Mouse (Mus musculus) hindbrain, postnatal 0 days (tissue): Measurements from ENCODE around the gene Pmel. TPM values are rescaled to one million over a fixed set of nuclear protein-coding genes. Genes with fewer than 3 reads are reported as not detected.
A peak's percentile ranks its signal among the peaks of the same experiment; 100 is the strongest.
"Not testable (repeated sequence)": the region's sequence is repeated elsewhere in the genome, so short reads cannot be mapped to it uniquely, and the experiment has no call there.

Experiments used
- ATAC-seq: fragments of 200-750 bp; cut with Nextera tagmentation; 2 replicates; pipeline ENCODE4 v1.8.0; 2017; ENCODE audit warnings: mild to moderate bottlenecking, moderate TSS enrichment, moderate library complexity
- DNase-seq: peaks from one replicate; pipeline ENCODE4 v3.0.0-alpha.2; 2015; ENCODE audit warnings: low spot score
- H3K27ac ChIP-seq: fragments of 300-500 bp; sonication (generic); 2 replicates; pipeline ENCODE4 v1.5.1; 2014; ENCODE audit warnings: mild to moderate bottlenecking
- H3K27me3 ChIP-seq: fragments of 300-500 bp; sonication (generic); 2 replicates; pipeline ENCODE4 v1.6.1; 2014; ENCODE audit warnings: low read length, mixed read lengths; ENCODE audit not compliant: insufficient read depth
- H3K36me3 ChIP-seq: fragments of 300-500 bp; sonication (generic); 2 replicates; pipeline ENCODE4 v1.6.1; 2014; ENCODE audit warnings: low read length, mixed read lengths; ENCODE audit not compliant: insufficient read depth
- H3K4me1 ChIP-seq: fragments of 300-500 bp; sonication (generic); 2 replicates; pipeline ENCODE4 v1.6.1; 2014; ENCODE audit warnings: antibody characterized with exemption, low read length, mixed read lengths; ENCODE audit not compliant: insufficient read depth
- H3K4me2 ChIP-seq: fragments of 300-500 bp; sonication (generic); 2 replicates; pipeline ENCODE4 v1.6.1; 2014; ENCODE audit warnings: low read depth, mild to moderate bottlenecking, low read length, moderate library complexity, mixed read lengths
- H3K4me3 ChIP-seq: fragments of 300-500 bp; sonication (generic); 2 replicates; pipeline ENCODE4 v1.5.1; 2014; ENCODE audit warnings: low read length
- H3K9ac ChIP-seq: fragments of 300-500 bp; sonication (generic); replicated peaks from 2 replicates; pipeline ENCODE4 v1.6.1; 2014; ENCODE audit warnings: mild to moderate bottlenecking, low read length, moderate library complexity, mixed read lengths
- H3K9me3 ChIP-seq: fragments of 300-500 bp; sonication (generic); 2 replicates; pipeline ENCODE4 v1.6.1; 2016; ENCODE audit warnings: low read length, mixed read lengths
- CTCF ChIP-seq: IDR thresholded peaks from 2 replicates; pipeline ENCODE4 v1.5.1; 2016; ENCODE audit warnings: antibody characterized with exemption, control low read depth, low read depth
- WGBS: fragments of 180-500 bp; shearing (Covaris S2); extraction: QIAGEN DNeasy Blood & Tissue Kit; methylation state at CpG from one replicate; pipeline ENCODE4 v1.1.7; 2014; 5-methylcytosine and 5-hydroxymethylcytosine counted together
- polyA plus RNA-seq: library from polyadenylated mRNA; unstranded; fragments of >200 nt; fragmentation: Nextera tagmentation; extraction: Ambion mirVana; gene quantifications from 2 replicates; pipeline ENCODE4 v1.2.1, GENCODE M21; 2015
- total RNA-seq: library from RNA; depleted of rRNA; stranded (reverse); fragments of >200 nt; gene quantifications from 2 replicates; pipeline ENCODE4 v1.2.3, GENCODE M21; 2014

Gene Pmel
- total and polyA plus RNA-seq, 2 experiments from 2014 or later: 0.63 to 1.4 TPM

- Histone ChIP-seq H3K9ac (no peak overlapping the region), H3K4me1 (no peaks in the 10 kb centered on the region), H3K9me3 (no peaks in the 10 kb centered on the region), H3K36me3 (no peaks in the 10 kb centered on the region; the same call in 1 of the 2 replicates), H3K27me3 (no peaks in the 10 kb centered on the region), H3K4me3 (no peak overlapping the region), H3K27ac (no peak overlapping the region), H3K4me2 (no peak overlapping the region)
- DNase-seq (no peak), ATAC-seq (no peak)
- no peak for TF ChIP-seq CTCF
- 92% methylated on average over 5 of the region's 5 CpGs for WGBS
Observed at GRCm38 (mm10) chr10:128700712-128701111, 3.3 kb upstream of the Pmel start.

DNA sequence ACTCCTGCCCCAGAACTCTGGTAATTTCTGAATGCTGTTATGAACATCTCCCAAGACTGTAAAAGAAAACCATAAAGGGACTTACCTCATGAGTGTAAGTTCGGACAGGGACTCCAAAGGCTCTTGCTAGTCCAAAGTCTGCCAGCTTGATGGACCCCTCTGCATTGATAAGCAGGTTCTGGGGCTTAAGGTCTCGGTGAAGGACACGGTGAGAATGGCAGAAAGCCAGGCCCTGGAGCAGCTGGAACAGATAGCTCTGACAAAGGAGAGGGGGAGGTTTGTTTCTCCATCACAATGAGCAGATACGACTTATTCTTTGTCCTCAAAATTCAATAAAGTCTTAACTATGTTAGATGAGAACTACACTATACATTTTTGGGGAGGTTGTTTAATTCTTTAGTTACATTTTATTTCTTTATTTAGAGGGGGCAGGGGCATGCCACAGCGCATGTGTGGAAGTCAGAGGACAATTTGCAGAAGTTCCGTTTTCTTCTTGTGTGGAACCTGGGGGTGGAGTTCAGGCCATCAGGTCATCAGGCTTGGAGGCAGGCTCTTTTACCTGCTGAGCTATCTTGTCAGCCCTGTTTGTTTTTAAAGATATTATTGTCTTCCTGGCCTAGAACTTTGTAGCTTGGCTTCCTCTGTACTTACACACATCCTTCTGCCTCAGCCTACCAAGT, 1.5 kb upstream of the Pmel start:
- H3K27ac ChIP-seq: no peak overlapping the region
- WGBS: 70% methylated on average over 6 of the region's 6 CpGs
- H3K9ac ChIP-seq: no peak overlapping the region
- H3K4me2 ChIP-seq: no peak overlapping the region
- no peaks in the 10 kb centered on the region for H3K27me3 ChIP-seq
- H3K4me3 ChIP-seq: no peak overlapping the region
- H3K9me3 ChIP-seq: no peaks in the 10 kb centered on the region
- no peaks in the 10 kb centered on the region; the same call in 1 of the 2 replicates for H3K36me3 ChIP-seq
- TF ChIP-seq CTCF: no peak
- ATAC-seq (no peak), DNase-seq (no peak)
- no peaks in the 10 kb centered on the region for H3K4me1 ChIP-seq

GRCm38 (mm10) chr10:128704491-128705316, 709 bp downstream of the Pmel start, which contains the start of gene Cdk2:
Gene Cdk2 (minus strand): TSS chr10:128705031.
- Histone ChIP-seq H3K27me3 (no peaks in the 10 kb centered on the region), H3K27ac (peak within 1 kb of the TSS; percentile 83), H3K9ac (peak within 1 kb of the TSS; percentile 61), H3K4me1 (no peaks in the 10 kb centered on the region), H3K4me3 (peak within 1 kb of the TSS; percentile 80), H3K9me3 (no peaks in the 10 kb centered on the region), H3K36me3 (no peaks in the 10 kb centered on the region; the same call in 1 of the 2 replicates), H3K4me2 (peak within 1 kb of the TSS; percentile 96)
- no peak for TF ChIP-seq CTCF
- DNase-seq (peak; percentile 94), ATAC-seq (peak; percentile 95)
- under 1% methylated on average over 58 of the region's 62 CpGs for WGBS

DNA sequence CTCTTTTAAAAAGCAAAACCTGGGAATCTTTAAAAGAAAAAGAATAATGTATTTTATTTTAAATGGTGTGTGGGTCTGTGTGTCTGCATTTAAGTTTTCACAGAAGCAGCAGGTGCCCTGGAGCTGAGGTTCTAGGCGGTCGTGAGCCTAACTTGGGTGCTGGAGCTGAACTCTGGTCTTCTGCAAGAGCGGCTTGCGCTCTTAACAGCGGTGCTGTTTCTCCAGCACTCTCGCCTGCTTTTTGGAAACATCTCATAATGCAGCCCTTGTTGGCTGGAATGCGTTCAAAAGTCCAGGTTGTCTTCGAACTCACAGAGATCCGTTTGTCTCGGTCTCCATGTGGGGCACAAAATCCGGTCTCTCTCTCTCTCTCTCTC, 1.3 kb downstream of the Pmel start:
- Histone ChIP-seq H3K9me3 (no peaks in the 10 kb centered on the region), H3K27ac (peak overlapping the region; percentile 58; the same call in 1 of the 2 replicates), H3K36me3 (no peaks in the 10 kb centered on the region; the same call in 1 of the 2 replicates), H3K27me3 (no peaks in the 10 kb centered on the region), H3K9ac (0 out of 2 replicates have a peak overlapping the region, but pooled peaks have one; percentile 24), H3K4me1 (no peaks in the 10 kb centered on the region), H3K4me3 (peak overlapping the region; percentile 80), H3K4me2 (peak overlapping the region; percentile 96)
- TF ChIP-seq CTCF: no peak
- peak; percentile 36 for ATAC-seq
- 7% methylated on average over 11 of the region's 11 CpGs for WGBS
- DNase-seq: peak; percentile 20

DNA sequence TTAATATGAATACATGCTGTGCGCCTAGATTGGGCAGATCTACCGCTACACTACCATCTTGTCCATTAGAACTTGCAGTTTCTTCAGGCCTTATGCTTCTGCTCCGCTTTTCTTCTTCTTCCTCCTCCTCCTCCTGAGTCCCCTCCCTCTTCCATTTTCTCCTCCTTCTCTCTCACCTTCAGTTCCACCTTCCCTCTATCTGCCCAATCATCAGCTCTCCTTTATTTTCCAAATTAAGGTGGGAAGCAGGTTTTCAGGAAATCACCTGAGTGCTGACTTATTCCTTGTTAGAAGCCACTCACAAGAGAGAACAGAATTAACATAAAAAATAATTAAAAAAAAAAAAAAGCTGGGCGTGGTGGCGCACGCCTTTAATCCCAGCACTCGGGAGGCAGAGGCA, 7.3 kb downstream of the Pmel start:
- H3K9ac ChIP-seq, H3K4me2 ChIP-seq, H3K9me3 ChIP-seq, DNase-seq, H3K4me3 ChIP-seq, ATAC-seq, H3K27ac ChIP-seq, H3K4me1 ChIP-seq, H3K36me3 ChIP-seq, H3K27me3 ChIP-seq: not testable (repeated sequence)
- WGBS: 94% methylated on average over 7 of the region's 7 CpGs

DNA sequence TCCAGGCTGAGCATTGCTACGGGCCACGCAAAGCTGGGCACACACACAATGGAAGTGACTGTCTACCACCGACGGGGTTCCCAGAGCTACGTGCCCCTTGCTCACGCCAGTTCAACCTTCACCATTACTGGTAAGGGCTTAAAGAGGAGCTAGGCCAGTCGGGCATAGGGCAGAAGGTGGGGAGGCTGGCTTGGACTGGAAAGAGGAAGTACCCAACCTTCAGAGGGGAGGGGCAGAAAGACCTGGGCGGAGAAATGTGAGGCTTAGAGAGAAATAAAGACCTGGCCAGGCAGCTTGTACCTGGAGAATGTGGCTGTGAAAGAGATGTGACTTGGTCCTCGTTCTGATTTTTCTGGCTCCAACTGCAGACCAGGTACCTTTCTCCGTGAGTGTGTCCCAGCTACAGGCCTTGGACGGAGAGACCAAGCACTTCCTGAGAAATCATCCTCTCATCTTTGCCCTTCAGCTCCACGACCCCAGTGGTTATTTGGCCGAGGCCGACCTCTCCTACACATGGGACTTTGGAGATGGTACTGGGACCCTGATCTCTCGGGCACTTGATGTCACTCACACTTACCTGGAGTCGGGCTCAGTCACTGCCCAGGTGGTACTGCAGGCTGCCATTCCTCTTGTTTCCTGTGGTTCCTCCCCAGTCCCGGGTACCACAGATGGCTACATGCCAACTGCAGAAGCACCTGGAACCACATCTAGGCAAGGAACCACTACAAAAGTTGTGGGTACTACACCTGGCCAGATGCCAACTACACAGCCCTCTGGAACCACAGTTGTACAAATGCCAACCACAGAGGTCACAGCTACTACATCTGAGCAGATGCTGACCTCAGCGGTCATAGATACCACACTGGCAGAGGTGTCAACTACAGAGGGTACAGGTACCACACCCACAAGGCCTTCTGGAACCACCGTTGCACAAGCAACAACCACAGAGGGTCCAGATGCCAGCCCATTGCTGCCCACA, 11.9 kb downstream of the Pmel start:
- DNase-seq: no peak
- TF ChIP-seq CTCF: no peak
- Histone ChIP-seq H3K4me1 (no peaks in the 10 kb centered on the region), H3K9me3 (no peaks in the 10 kb centered on the region), H3K9ac (no peak overlapping the region), H3K36me3 (no peaks in the 10 kb centered on the region), H3K27me3 (no peaks in the 10 kb centered on the region), H3K4me3 (no peak overlapping the region), H3K4me2 (no peak overlapping the region), H3K27ac (no peak overlapping the region)
- 87% methylated on average over 19 of the region's 19 CpGs for WGBS
- no peak for ATAC-seq

DNA sequence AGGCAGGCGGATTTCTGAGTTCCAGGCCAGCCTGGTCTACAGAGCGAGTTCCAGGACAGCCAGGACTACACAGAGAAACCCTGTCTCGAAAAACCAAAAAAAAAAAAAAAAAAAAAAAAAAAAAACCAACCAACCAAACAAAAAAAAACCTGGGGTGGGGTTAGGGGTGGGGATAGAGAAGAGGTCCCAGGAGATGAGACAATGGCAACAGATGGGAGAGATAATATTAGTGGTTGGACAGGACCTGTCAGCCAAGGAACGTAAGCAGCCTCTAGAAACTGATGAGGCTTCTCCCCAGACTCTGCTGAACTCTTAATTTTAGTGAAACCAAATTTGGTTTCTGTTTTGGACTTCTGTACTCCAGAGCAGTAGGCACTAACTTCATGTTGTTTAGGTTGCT, 21.5 kb downstream of the Pmel start:
- not testable (repeated sequence) for H3K4me1 ChIP-seq, H3K9me3 ChIP-seq, H3K9ac ChIP-seq, H3K27me3 ChIP-seq, H3K4me3 ChIP-seq, H3K36me3 ChIP-seq, DNase-seq, H3K27ac ChIP-seq, H3K4me2 ChIP-seq, ATAC-seq
- WGBS: 89% methylated on average over 3 of the region's 4 CpGs
